Mouse (Mus musculus) spleen, adult 18-20 months (tissue): ENCODE measurements around the gene Ncapg.

Experiments
- DNase-seq, 2 experiments: peaks; one replicate each; pipeline ENCODE4 v3.0.0; 2022; ENCODE audit warnings: mixed read lengths in 2 of 2

The Ncapg gene

DNA sequence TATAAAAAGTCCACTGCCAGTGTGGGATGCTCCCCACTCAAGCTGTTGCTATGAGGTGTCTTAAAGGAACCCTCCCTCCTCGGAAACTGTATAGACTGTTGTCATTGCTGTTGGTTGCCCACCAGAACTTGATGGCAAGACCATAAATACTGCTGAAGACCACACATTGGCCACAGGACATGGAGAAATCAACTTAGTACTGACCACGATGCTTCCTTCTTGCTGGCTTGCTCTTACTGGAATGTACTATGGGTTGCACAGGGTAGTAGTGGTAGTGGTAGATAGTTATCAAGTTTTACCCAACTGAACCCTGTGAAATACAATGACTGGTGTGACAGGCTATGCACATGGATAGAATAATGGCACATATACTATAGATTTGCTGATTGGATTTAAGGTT, 37.1 kb downstream of the Ncapg start:
- no peak for DNase-seq

DNA sequence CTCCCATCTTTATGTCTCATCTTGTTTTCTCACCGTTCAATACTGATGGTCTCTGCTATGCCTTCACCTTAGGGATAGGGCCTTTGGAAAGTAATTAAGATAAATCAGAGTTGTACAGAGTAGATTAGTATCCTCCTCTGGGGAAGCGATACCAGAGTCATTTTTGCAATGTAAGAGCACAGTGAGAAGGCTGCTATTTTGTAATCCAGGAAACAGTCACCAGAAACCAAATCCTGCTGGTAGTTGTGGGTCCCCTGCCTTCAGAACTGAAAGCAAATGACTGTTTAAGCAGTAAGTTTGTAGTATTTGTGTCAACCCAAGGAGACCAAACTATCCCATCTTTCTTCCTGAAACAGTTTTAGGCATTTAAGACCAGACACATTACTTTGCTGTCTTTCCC, 39.9 kb downstream of the Ncapg start:
- DNase-seq, result no peak

DNA sequence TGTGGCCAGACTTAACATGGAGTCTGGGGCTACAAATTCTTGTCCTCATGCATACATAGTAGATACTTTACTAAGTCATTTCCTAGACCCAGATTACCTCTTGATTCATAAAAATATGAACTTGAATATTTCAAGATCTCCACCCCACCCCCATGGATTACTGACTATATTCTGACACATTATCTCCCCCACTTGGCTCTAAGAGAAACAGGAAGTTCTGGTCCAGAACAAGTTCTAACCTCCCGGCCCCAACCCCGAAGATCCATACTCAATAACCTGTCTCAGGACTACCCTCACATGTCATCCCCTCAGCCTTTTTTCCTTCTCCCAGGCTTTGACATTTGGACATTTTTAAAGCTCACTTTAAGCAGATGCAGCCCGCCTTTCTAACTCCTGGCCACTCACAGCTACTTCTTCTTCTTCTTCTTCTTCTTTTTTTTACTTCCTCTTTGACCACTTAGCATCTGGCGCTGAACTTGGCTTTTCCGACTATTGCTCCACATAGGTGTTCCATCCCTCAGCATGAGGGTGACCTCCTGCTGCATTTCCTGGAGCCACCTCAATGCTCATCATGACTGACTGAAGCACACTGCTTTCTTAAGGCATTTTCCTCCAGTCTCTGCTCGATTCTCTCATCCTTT, 49.2 kb downstream of the Ncapg start:
- DNase-seq, result no peak

DNA sequence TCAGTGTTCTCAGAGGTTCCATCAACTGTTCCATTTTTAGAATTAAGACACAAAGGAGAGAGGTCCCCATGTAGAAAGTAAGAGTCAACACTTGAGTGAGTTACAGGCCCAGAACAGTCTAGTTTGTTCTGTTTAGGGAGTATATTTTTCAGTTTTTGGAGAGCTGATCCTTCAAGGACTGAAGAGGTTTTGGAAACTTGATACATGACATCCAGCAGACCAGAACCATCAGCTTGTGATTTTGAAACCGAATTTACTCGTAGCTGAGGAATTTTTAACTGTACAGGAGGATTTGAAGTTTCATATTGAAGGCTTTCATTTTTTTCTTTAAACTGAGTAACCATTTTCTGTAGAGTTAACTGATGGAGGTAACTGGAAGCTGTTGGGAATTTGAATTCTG, 64.0 kb downstream of the Ncapg start:
- DNase-seq, result no peak

DNA sequence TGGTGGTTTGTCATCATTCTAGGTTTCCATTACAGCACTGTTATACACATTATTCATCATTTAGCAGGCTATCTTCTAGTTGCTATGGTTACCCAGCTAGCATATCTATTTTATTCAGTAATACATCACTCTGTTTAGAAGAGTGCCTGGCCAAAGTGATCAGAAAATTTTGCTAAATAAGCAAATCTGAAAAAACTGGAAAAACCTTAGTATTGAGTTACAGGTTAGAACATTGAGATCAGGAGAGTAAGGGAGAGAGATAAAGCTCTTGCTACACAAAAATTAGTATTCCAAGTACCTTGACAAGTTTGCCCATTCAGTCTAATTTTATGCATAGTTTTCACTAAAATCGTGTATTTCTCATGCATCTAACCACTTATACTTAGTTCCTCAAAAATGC, 68.2 kb downstream of the Ncapg start:
- no peak for DNase-seq
